Mouse (Mus musculus) ES-Bruce4 (cell line): ENCODE data around the gene Sned1.

ENCODE experiments used
- CTCF ChIP-seq: IDR thresholded peaks from one replicate; pipeline ENCODE4 v1.8.1; 2011; ENCODE audit warnings: low read depth, low read length
- EP300 ChIP-seq: IDR thresholded peaks from 2 replicates; pipeline ENCODE4 v1.6.1; 2011; ENCODE audit warnings: low read depth, low read length; ENCODE audit not compliant: insufficient read depth
- POLR2A ChIP-seq: IDR thresholded peaks from one replicate; pipeline ENCODE4 v1.8.1; 2011; ENCODE audit warnings: low read length; ENCODE audit not compliant: insufficient read depth

DNA sequence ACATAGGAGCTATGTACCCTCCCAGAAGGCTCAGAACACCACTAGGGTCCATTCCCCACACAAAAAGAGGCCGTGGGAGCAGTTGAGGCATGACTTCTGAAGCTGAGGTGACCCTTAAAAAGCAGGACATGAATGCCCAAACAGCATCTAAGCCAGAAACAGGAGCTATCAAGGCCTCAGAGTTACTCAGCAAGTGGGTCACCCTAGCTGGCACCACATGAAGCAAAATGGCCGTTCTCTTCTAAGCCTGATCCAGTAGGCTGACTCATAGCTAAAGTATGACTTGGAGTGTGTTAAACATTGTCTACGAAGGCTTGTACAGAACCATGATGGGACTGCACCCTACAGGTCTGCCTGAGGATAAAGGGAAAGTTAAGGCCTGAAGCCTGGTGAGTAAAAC lies 90.8 kb downstream of the Sned1 start:
- TF ChIP-seq CTCF: no peak
- TF ChIP-seq POLR2A: no peak
- no peak for TF ChIP-seq EP300
